Mouse (Mus musculus) cerebellum, adult 2 months (tissue): Measurements from ENCODE around the gene Tmem114.

Experiments used
- CTCF ChIP-seq: fragments of 200-500 bp; IDR thresholded peaks from 2 replicates; pipeline ENCODE4 v1.5.1; 2011; ENCODE audit warnings: low read depth, mild to moderate bottlenecking, control low read depth, low read length, moderate library complexity, borderline replicate concordance; ENCODE audit not compliant: insufficient read depth
- POLR2A ChIP-seq: fragments of 200-500 bp; IDR thresholded peaks from 2 replicates; pipeline ENCODE4 v1.6.1; 2011; ENCODE audit warnings: low read length, control low read depth, borderline replicate concordance; ENCODE audit not compliant: insufficient read depth

- TF ChIP-seq CTCF = no peak
- TF ChIP-seq POLR2A = no peak
Observed at GRCm38 (mm10) chr16:8425736-8426135, 800 bp upstream of the Tmem114 start.
